In genomic region chr13:94867772-94868171, GRCm38 (mm10) we compare ENCODE assay signal across 26 mouse cellular contexts. TPM values are rescaled to one million over a fixed set of nuclear protein-coding genes. Genes with fewer than 3 reads are reported as not detected.
DNase-seq lines count a peak whose midpoint lies in the region; ATAC-seq and TF ChIP-seq lines count a peak whose summit lies in the region.
"Had no signal": no experiment of that assay in that cellular context is flagged by ENCODE, and none has a peak within 500 bp of the region (broad histone marks: within the 10 kb centered on the region; RNA-seq: fewer than 3 reads in every experiment).

No protein-coding gene starts in this region.

- H3K27ac ChIP-seq in forebrain, embryonic 11.5 days (ENCODE audit: low read depth, low read length), result no peak overlapping the region
- H3K27ac ChIP-seq in forebrain, embryonic 15.5 days (replicated peaks), result no peak overlapping the region
- H3K27ac ChIP-seq in MEL (ENCODE audit: control insufficient read depth, low read depth, low read length), result no peak overlapping the region
- H3K27ac ChIP-seq in lung, postnatal 0 days (ENCODE audit: low read length), result no peak overlapping the region
- no peak overlapping the region for H3K27ac ChIP-seq in kidney, adult 2 months (ENCODE audit: insufficient read depth, low read depth, low read length)

- no peak for TF ChIP-seq EP300 in MEL (IDR thresholded peaks at IDR 0.05; ENCODE audit: low read depth in 1 of 2, low read length in 2 of 2)
- TF ChIP-seq EP300 in lung, postnatal 0 days (IDR thresholded peaks at IDR 0.05), result no peak

- H3K4me3 ChIP-seq in forebrain, embryonic 11.5 days (ENCODE audit: low read depth, low read length), result no peak overlapping the region
- no peak overlapping the region for H3K4me3 ChIP-seq in forebrain, embryonic 15.5 days
- H3K4me3 ChIP-seq in E14TG2a.4 (replicated peaks; ENCODE audit: low read length) (peak overlapping the region; percentile 84; the same call in 1 of the 2 replicates), MEL (ENCODE audit: control insufficient read depth in 1 of 2, insufficient read depth in 1 of 2, low read depth in 2 of 2, low read length in 2 of 2) (peak overlapping the region; percentile 98 to 100)
- no peak overlapping the region for H3K4me3 ChIP-seq in lung, postnatal 0 days (ENCODE audit: low read depth, low read length)
- no peak overlapping the region for H3K4me3 ChIP-seq in kidney, adult 2 months (ENCODE audit: insufficient read depth, low read depth, low read length)

- no peak for TF ChIP-seq POLR2A in MEL (IDR thresholded peaks at IDR 0.05; ENCODE audit: control insufficient read depth in 1 of 2, insufficient read depth in 1 of 2, low read depth in 1 of 2, low read length in 2 of 2, poor library complexity in 1 of 2)
- TF ChIP-seq POLR2A in kidney, adult 2 months (IDR thresholded peaks at IDR 0.05; ENCODE audit: low read depth, low read length), result no peak

- ATAC-seq in forebrain, embryonic 11.5 days (replicated peaks; ENCODE audit: low FRiP score), result no peak
- no peak for ATAC-seq in forebrain, embryonic 15.5 days (replicated peaks)
- ATAC-seq in lung, postnatal 0 days, result no peak

- H3K4me1 ChIP-seq in forebrain, embryonic 11.5 days (replicated peaks; ENCODE audit: control insufficient read depth, insufficient read depth, low read length), result peaks cover 8% of the 10 kb centered on the region
- H3K4me1 ChIP-seq in forebrain, embryonic 15.5 days, result peaks cover 10% of the 10 kb centered on the region
- H3K4me1 ChIP-seq in E14TG2a.4 (replicated peaks; ENCODE audit: low read depth, low read length) (peaks cover 62% of the 10 kb centered on the region), MEL (ENCODE audit: control insufficient read depth in 1 of 2, insufficient read depth in 2 of 2, low read length in 2 of 2) (peaks cover 6 to 35% of the 10 kb centered on the region in 2 experiments; a peak in 3 of 4 replicates)
- H3K4me1 ChIP-seq in lung, postnatal 0 days (ENCODE audit: insufficient read depth, low read depth, low read length), result no peaks in the 10 kb centered on the region
- H3K4me1 ChIP-seq in kidney, adult 2 months (ENCODE audit: control insufficient read depth, insufficient read depth, low read length), result no peaks in the 10 kb centered on the region

- no peak for TF ChIP-seq CTCF in E14TG2a.4 (conservative IDR thresholded peaks at IDR 0.05; ENCODE audit: low read length)
- no peak for TF ChIP-seq CTCF in MEL (IDR thresholded peaks at IDR 0.05 in 2 of 3, conservative IDR thresholded peaks at IDR 0.05 in 1 of 3; ENCODE audit: control insufficient read depth in 1 of 3, insufficient read depth in 1 of 3, low read depth in 2 of 3, low read length in 3 of 3, poor library complexity in 1 of 3, severe bottlenecking in 1 of 3)
- TF ChIP-seq CTCF in lung, postnatal 0 days (IDR thresholded peaks at IDR 0.05), result no peak
- TF ChIP-seq CTCF in kidney, adult 2 months (conservative IDR thresholded peaks at IDR 0.05; ENCODE audit: insufficient read depth, insufficient read length, low read depth, low read length), result no peak

- H3K36me3 ChIP-seq in forebrain, embryonic 11.5 days (ENCODE audit: control insufficient read depth, insufficient read depth, low read length), result no peaks in the 10 kb centered on the region
- no peaks in the 10 kb centered on the region for H3K36me3 ChIP-seq in forebrain, embryonic 15.5 days
- H3K36me3 ChIP-seq in E14TG2a.4 (ENCODE audit: insufficient read depth, low read length) (no peaks in the 10 kb centered on the region), MEL (ENCODE audit: control insufficient read depth in 1 of 2, insufficient read depth in 2 of 2, low read length in 2 of 2) (peaks cover 0 to 25% of the 10 kb centered on the region in 2 experiments; a peak in 2 of 4 replicates)
- no peaks in the 10 kb centered on the region for H3K36me3 ChIP-seq in lung, postnatal 0 days (ENCODE audit: insufficient read depth, low read length)
- no peaks in the 10 kb centered on the region for H3K36me3 ChIP-seq in kidney, adult 2 months (ENCODE audit: control insufficient read depth, insufficient read depth, low read length)
- H3K36me3 ChIP-seq: G1E had no signal

- TF ChIP-seq RAD21 in MEL (IDR thresholded peaks at IDR 0.05; ENCODE audit: low read depth, low read length), result no peak

- H3K4me2 ChIP-seq in forebrain, embryonic 11.5 days (ENCODE audit: low read depth, low read length, severe bottlenecking), result no peak overlapping the region
- no peak overlapping the region for H3K4me2 ChIP-seq in forebrain, embryonic 15.5 days (replicated peaks)
- no peak overlapping the region for H3K4me2 ChIP-seq in lung, postnatal 0 days (replicated peaks; ENCODE audit: low read depth, low read length)

- H3K9me3 ChIP-seq in forebrain, embryonic 11.5 days (ENCODE audit: control insufficient read depth, low read length), result no peaks in the 10 kb centered on the region
- no peaks in the 10 kb centered on the region for H3K9me3 ChIP-seq in forebrain, embryonic 15.5 days
- H3K9me3 ChIP-seq in E14TG2a.4 (ENCODE audit: low read length) (no peaks in the 10 kb centered on the region), MEL (replicated peaks; ENCODE audit: insufficient read depth, low read length) (no peaks in the 10 kb centered on the region)
- H3K9me3 ChIP-seq in lung, postnatal 0 days (ENCODE audit: low read length), result no peaks in the 10 kb centered on the region
- H3K9me3 ChIP-seq: G1E had no signal

- H3K9ac ChIP-seq in forebrain, embryonic 11.5 days (ENCODE audit: low read length), result no peak overlapping the region
- no peak overlapping the region for H3K9ac ChIP-seq in forebrain, embryonic 15.5 days (replicated peaks)
- peak overlapping the region; percentile 100 for H3K9ac ChIP-seq in MEL (ENCODE audit: control insufficient read depth, low read depth, low read length, poor library complexity, severe bottlenecking)
- H3K9ac ChIP-seq in lung, postnatal 0 days (replicated peaks; ENCODE audit: low read depth), result no peak overlapping the region

- DNase-seq in forebrain, embryonic 11.5 days (ENCODE audit: low spot score), result peak; percentile 44
- peak; percentile 52 for DNase-seq in heart, adult 11 months
- DNase-seq in heart, postnatal 4 days, result no peak
- no peak for DNase-seq in MEL (ENCODE audit: low read depth, low spot score)
- no peak for DNase-seq in lung, postnatal 0 days (ENCODE audit: low spot score)
- DNase-seq in kidney, adult 2 months, result no peak
- DNase-seq: adrenal gland, adult 2 months; adrenal gland, adult 8-10 months; adrenal gland, postnatal 10 days; adrenal gland, postnatal 14 days; adrenal gland, postnatal 25 days; adrenal gland, postnatal 36 days; B cell, adult 2 months; cerebellum, adult 11 months; cerebellum, adult 11-12 months had no signal

- H3K27me3 ChIP-seq in forebrain, embryonic 11.5 days (ENCODE audit: control insufficient read depth, insufficient read depth, low read length), result peaks cover 91% of the 10 kb centered on the region
- peaks cover 94% of the 10 kb centered on the region for H3K27me3 ChIP-seq in forebrain, embryonic 15.5 days
- H3K27me3 ChIP-seq in E14TG2a.4 (ENCODE audit: insufficient read depth, low read length) (peaks cover 73% of the 10 kb centered on the region), MEL (ENCODE audit: control insufficient read depth in 1 of 2, insufficient read depth in 2 of 2, low read length in 2 of 2) (no peaks in the 10 kb centered on the region)
- peaks cover 55% of the 10 kb centered on the region for H3K27me3 ChIP-seq in lung, postnatal 0 days (replicated peaks; ENCODE audit: insufficient read depth, low read length)
- peaks cover 13% of the 10 kb centered on the region for H3K27me3 ChIP-seq in kidney, adult 2 months (replicated peaks; ENCODE audit: control insufficient read depth, insufficient read depth, low read length)
- H3K27me3 ChIP-seq: CH12.LX had no signal

- 31% methylated on average over 4 of the region's 4 CpGs for WGBS in forebrain, embryonic 11.5 days
- 38% methylated on average over 4 of the region's 4 CpGs for WGBS in forebrain, embryonic 15.5 days
- 54% methylated on average over 4 of the region's 4 CpGs for WGBS in lung, postnatal 0 days
- 66% methylated on average over 4 of the region's 4 CpGs for WGBS in kidney, adult 2 months

- peaks cover 19% of the 10 kb centered on the region for H3K79me2 ChIP-seq in MEL (ENCODE audit: control insufficient read depth, insufficient read depth, low read length, poor library complexity)

TF ChIP-seq in MEL, 35 proteins besides CTCF, POLR2A, EP300 and RAD21:
- TF ChIP-seq ZKSCAN1 (IDR thresholded peaks at IDR 0.05; ENCODE audit: low read depth, low read length) (peak; percentile 95), NRF1 (IDR thresholded peaks at IDR 0.05; ENCODE audit: insufficient read depth, low read depth, low read length, poor library complexity, severe bottlenecking) (no peak), CHD1 (IDR thresholded peaks at IDR 0.05; ENCODE audit: low read depth, low read length) (no peak)
TF ChIP-seq in MEL: peak in this region for 1.

RNA-seq across cellular contexts. Expression of gene Otp, which starts 7.6 kb away (rescaled TPM):
- 3.3 and 4.4 TPM in 2 replicates for polyA plus RNA-seq in forebrain, embryonic 11.5 days (2014; fragmentation: Nextera tagmentation; extraction: Ambion mirVana)
- 1.4 and 3.6 TPM in 2 replicates for polyA plus RNA-seq in forebrain, embryonic 15.5 days (2015; fragmentation: Nextera tagmentation; extraction: Ambion mirVana)
- not detected for total RNA-seq in heart, postnatal 4 days (2021)
- not detected in 2 replicates for total RNA-seq in MEL (2012; rRNA removed)
- not detected for polyA plus RNA-seq in MEL (2012; ENCODE audit: insufficient read depth in 1 of 2, insufficient read length in 2 of 2, low read depth in 1 of 2, low replicate concordance in 2 of 2, missing spikeins in 1 of 2)
- not detected in 2 replicates for polyA plus RNA-seq in lung, postnatal 0 days (2015; fragmentation: Nextera tagmentation; extraction: Ambion mirVana)
- not detected in 2 replicates for polyA plus RNA-seq in kidney, adult 2 months (2012; rRNA removed)
- total RNA-seq: adrenal gland, adult 18-20 months; adrenal gland, adult 2 months; adrenal gland, adult 8-10 months; adrenal gland, postnatal 10 days; adrenal gland, postnatal 14 days; adrenal gland, postnatal 25 days; adrenal gland, postnatal 36 days; adrenal gland, postnatal 4 days; CH12.LX; ES-E14; G1E had no signal
- polyA plus RNA-seq: activated CD4-positive, CD25-positive, alpha-beta regulatory T cell, adult 4 months; adrenal gland, adult 2 months; C2C12; CD4-positive, CD25-positive, alpha-beta regulatory T cell, adult 4 months; Patski had no signal

Comparison
In these comparisons a context has a peak if more than half of its experiments do, and no peak if none do; other contexts are left out.
1. DNase-seq: peak in forebrain, embryonic 11.5 days (single experiment) and heart, adult 11 months (single experiment); none in heart, postnatal 4 days (single experiment), MEL (single experiment), lung, postnatal 0 days (single experiment) and kidney, adult 2 months (single experiment).
2. H3K4me3 ChIP-seq: peak in E14TG2a.4 (single experiment) and MEL (2 of 2); none in forebrain, embryonic 11.5 days (single experiment), forebrain, embryonic 15.5 days (single experiment), lung, postnatal 0 days (single experiment) and kidney, adult 2 months (single experiment).